Mouse (Mus musculus): ENCODE data around the gene Ccdc160.

- no peak for TF ChIP-seq POLR2A (IDR thresholded peaks at IDR 0.05; ENCODE audit: control insufficient read depth, low read depth, low read length)
- no peak for TF ChIP-seq CTCF (IDR thresholded peaks at IDR 0.05; ENCODE audit: control insufficient read depth, insufficient read depth, insufficient replicate concordance, low read depth, low read length)
Observed at GRCm38 (mm10) chrX:52777671-52778070, 13.3 kb upstream of the Ccdc160 start.
